Mouse (Mus musculus): ENCODE results near the gene Tas1r3.

The Tas1r3 gene

GRCm38 (mm10) chr4:155887674-155888073, 24.5 kb upstream of the Tas1r3 start:
- intact Hi-C loops (cut with DNase I), result no loop called here

DNA sequence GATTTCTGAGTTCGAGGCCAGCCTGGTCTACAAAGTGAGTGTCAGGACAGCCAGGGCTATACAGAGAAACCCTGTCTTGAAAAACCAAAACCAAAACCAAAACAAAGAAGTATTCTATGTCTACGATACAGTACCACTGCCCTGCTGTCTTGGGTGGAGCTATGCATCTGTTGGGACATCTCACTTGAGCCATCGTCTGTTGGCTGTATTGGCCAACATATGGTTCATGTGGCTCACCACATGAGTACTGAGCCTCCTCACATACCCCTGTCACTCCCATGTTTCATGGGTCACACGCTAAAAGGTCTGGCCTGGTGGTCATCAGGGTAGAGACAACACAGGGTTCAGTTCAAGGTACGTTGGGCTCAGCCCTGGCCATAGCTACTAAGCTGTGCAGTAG, 23.2 kb upstream of the Tas1r3 start:
- intact Hi-C loops (cut with DNase I), result no loop called here

GRCm38 (mm10) chr4:155883587-155883986, 20.4 kb upstream of the Tas1r3 start:
- intact Hi-C loops (cut with DNase I), result no loop called here

DNA sequence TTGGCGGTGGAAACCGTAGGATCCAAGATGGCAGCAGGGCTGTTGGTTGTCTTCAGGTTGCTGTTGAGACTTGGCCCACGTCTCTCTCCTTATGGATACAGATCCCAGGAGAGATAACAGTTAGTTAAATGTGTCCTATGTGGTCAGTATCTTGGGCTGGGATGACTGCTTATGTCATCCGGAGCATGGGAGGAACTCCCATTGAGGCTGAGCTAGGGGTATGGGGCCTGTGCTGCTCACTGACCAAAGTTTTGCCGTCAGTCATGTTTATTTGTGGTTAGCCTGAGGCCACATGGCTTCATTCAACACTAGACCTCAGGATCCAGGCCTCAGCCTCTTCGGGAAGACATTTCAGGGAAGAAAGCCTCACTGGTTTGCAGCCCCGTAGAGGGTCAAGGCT, 8.2 kb upstream of the Tas1r3 start:
- intact Hi-C loops (cut with DNase I), result no loop called here

DNA sequence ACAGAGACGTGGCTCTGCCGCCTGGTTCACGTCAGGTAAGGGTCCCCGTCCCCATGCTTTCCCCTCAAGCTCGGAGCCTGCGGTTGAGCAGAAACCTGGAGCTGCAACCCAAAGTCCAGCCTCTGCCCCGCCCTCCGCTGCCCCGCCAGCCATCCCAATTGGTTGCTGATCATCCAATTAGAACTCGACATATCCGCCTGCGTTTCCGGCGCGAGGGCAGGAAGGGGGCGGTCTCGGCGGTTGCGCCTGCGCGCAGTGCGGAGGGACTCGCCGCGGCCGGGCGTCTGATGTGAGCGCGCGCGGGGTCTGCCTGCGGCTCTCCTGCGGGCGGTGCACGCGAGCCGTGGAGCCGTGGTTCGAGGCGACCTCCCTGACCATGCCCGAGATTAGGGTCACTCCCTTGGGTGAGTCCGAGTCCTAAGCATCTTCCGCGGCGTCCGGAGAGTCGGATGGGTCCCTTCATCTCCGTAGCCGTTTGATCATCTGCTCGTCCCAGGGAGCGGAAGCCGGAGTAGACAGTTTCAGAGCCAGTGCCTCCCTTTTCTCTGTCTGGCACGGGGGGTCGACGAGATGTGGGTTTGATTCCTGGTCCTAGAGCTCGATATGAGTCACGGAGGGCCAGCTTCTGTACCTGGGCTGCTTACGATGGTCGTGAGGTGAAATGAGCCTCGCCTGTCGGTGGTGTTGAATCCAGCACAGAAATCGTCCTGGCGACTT, 6.3 kb upstream of the Tas1r3 start, which contains the start of the genes Cptp and Ints11:
Gene Cptp (minus strand): TSS at position 124 of the 717 bp plus-strand sequence.
Gene Ints11 (plus strand): TSS at position 230 of the 717 bp plus-strand sequence.
- intact Hi-C loops (cut with DNase I), result no loop called here

DNA sequence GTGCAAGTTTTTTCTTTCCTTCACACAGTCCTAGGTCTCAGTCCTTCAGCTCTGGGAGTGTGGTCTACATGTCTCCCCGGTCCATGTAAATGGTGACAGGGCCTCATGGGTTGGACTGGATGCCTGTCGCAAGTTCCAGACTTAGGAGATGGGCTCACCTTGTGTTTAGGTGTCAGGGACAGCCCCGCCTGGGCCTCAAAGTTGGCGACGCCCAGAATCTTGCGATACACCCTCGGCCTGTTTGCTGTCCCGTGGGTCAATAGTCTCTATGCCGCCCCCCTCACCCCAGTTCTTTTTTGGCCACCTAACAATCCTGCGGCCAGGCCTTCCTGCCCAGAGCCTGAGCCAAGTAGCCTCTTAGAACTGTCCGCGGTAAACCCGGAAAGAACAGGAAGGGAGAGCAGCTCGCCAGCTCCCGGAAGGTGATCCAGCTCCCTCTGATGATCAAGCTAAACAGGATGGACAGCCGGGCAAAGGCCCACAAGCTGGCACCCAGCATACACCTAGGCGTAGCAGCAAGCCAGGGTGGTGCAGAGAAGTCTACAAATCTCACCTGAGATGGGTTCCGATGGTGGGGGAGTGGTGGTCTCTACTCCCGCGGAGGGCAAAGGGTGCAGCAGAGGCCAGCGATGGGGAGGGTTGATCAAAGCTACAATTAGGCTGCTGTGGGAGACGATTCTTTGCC, 5.6 kb upstream of the Tas1r3 start:
- intact Hi-C loops (cut with DNase I), result no loop called here

DNA sequence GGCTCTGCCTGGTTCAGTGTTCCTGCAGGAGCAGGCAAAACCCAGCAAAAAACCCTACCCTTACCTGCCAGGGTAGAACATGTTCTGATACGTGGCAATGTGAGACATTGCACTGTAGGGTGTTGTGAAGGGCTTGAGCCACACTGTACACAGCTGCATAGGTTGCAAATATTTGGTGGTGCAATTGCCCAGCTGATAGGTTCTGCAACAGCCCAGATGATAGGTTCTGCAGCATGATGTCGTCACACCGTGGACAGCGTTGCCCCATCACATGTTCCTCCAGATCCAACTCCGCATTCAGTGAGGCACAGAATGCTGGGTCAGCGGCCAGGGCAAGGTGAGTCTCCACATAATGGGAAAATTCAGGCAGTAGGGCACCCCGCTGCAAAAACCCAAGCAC, 1.4 kb downstream of the Tas1r3 start:
- intact Hi-C loops (cut with DNase I), result no loop called here

DNA sequence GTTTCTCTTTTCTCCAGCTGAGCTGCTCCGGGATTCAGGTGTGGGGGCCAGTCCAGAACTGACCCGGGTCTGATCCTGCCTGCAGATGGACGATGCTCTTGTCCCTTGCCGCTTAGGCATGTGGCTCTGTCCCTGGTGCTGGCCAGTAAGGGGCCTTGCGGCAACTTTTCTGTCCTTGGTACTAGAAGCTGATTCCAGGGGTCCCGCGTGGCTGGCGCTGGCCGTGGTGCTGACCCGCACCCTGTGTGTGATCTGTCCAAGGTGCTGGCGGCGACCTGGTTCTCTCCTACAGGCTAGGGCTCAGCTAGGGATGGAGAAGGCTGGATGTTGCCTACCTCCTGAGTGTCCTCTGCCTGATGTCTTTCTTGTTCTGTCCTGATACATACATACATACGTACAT, 3.8 kb downstream of the Tas1r3 start:
- intact Hi-C loops (cut with DNase I), result no loop called here

DNA sequence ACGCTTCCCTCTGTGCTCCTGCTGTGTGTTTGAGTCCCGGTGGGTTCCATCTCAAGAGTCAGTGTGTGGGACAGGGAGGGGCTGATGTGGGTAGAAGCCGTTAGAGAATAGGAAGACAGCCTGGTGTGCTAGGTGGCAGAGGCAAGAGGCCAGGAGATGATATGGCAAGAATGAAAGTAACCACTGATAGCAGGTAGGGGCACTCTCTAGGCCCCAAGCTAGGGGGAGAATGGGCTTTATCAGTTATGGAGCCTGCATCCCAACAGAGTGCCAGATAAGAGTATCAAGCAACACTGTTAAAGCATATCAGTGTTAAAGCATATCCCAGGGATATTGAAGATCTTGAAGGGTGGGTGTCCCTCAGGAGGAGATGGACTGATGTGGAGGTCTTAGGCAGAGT, 6.3 kb downstream of the Tas1r3 start:
- intact Hi-C loops (cut with DNase I), result no loop called here

DNA sequence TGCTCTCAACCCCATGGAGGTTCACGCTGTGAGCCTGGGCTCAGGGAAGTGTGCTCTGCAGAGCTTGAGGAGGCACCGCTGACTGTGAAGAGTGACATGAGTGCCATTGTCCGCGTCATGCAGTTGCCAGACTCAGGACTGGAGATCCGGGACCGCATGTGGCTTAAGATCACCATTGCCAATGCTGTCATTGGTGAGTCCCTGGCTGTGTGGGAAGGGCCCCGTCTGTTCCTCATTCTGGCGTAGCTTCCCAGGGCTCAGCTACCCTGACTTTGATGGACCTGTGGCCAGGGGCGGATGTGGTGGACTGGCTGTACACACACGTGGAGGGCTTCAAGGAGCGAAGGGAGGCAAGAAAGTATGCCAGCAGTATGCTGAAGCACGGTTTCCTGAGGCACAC, 7.1 kb downstream of the Tas1r3 start:
- intact Hi-C loops (cut with DNase I), result no loop called here

DNA sequence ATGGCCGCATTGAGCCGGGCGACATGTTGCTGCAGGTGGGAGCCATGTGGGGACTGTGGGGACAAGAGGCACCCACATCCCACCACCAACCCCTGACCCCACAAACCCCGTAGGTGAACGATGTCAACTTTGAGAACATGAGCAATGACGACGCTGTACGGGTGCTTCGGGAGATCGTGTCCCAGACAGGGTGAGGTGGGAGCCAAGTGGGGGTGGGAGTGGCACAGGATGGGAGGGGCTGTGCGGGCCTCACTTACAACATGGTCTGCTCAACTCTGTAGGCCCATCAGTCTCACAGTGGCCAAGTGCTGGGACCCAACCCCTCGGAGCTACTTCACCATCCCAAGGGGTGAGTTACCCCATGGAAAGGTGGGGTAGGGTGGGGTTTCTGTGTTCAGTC, 8.2 kb downstream of the Tas1r3 start:
- intact Hi-C loops (cut with DNase I), result no loop called here

DNA sequence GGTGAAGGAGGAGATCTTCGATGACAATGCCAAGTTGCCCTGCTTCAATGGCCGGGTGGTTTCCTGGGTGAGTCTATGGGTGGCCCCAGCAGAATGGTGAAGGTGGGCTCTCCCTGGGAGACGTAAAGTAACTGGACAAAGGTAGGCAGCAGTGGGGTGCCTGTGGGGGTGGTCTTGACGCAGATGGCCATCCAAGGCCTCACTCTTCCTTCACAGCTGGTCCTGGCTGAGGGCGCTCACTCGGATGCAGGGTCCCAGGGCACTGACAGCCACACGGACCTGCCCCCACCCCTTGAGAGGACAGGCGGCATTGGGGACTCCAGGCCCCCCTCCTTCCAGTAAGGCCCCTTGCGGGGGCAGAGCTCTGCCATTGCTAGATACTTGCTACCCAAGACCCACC, 9.7 kb downstream of the Tas1r3 start:
- intact Hi-C loops (cut with DNase I), result no loop called here

- intact Hi-C loops (cut with DNase I), result no loop called here
These were observed 11.2 kb downstream of the Tas1r3 start for GRCm38 (mm10) chr4:155851951-155852411.

- intact Hi-C loops (cut with DNase I), result no loop called here
These were observed 11.8 kb downstream of the Tas1r3 start for GRCm38 (mm10) chr4:155851368-155851767.

- intact Hi-C loops (cut with DNase I), result no loop called here
These were observed 13.2 kb downstream of the Tas1r3 start for GRCm38 (mm10) chr4:155849792-155850451.

DNA sequence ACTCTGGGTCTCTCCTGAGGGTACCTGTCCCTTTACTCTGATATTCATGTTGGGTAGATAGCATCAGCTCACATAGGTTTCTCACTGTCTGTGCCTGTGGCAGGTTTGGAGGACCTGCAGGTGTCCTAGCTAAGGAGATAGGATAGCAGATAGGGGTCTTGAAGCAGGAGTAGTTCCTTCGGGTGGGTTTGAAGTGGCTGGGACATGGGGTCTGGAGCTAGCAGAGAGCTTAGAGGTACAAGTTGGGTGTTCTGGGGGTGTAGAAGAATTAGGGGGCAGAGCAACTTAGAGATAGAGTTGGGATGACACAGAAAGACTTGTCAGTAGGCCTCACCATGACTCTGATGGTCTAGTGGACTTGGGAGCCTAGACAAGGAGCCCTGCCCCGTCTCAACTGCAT, 13.8 kb downstream of the Tas1r3 start:
- intact Hi-C loops (cut with DNase I), result no loop called here

DNA sequence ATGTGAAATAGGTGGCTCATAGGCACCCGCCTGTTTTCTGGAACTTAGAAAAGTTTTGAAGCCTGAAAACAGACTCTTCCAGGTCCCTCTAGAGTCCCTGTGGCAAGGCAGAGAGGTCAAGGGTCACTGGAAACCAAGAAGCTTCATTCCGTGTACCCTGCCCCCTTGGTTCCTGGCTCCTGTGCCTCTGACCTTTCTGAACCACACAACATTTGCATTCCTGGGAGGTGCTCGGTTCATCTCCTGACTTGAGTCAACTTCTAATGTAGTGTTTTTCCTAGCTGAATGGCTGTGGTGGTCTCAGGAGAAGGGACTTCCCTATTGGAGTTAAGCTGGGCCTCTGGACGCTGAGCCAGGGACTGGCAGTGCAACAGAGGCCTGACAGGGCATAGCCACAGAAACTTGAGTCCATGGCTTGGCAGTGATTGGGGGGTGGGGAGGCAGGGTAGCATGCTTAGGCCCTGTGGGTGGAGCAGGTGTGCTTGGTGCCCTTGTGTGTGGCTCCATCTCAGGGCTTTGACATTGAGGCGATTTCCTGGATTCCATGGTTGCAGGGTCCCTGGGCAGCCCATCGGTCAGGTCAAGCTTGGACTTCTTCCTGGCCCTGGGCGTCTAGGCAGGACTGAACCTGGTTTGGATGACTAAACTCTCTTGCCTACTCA, 14.6 kb downstream of the Tas1r3 start:
- intact Hi-C loops (cut with DNase I), result no loop called here

DNA sequence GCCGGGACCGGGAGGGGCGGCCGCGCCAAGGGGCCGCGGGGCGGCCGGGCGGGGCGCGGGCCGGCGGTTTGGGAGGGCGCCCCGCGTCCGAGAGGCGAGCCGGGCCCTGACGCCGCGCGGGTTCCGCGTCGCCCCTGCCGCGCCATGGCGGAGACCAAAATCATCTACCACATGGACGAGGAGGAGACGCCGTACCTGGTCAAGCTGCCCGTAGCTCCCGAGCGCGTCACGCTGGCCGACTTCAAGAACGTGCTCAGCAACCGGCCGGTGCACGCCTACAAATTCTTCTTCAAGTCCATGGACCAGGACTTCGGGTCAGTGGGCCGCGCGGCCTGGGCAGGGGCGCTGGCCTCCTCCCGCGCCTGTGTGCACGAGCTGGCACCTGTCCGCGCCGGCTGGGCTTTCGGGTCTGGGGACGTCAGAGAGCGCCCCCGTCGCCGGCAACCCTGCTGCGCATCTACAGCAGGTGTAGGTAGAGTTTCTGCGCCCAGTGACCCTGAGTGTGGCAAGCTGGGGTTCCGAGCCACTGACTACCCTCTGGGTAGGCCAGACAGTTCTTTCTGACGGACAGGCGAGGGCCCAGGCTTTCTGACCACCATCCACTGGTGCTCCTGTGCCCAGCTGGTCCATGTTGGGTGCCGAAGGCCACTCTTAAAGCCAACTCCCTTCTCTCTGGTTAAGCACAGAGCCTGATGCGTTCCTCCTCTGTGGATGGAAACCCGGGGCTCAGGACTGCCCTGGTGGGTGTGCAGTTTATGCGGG, 15.4 kb downstream of the Tas1r3 start:
- intact Hi-C loops (cut with DNase I), result no loop called here

DNA sequence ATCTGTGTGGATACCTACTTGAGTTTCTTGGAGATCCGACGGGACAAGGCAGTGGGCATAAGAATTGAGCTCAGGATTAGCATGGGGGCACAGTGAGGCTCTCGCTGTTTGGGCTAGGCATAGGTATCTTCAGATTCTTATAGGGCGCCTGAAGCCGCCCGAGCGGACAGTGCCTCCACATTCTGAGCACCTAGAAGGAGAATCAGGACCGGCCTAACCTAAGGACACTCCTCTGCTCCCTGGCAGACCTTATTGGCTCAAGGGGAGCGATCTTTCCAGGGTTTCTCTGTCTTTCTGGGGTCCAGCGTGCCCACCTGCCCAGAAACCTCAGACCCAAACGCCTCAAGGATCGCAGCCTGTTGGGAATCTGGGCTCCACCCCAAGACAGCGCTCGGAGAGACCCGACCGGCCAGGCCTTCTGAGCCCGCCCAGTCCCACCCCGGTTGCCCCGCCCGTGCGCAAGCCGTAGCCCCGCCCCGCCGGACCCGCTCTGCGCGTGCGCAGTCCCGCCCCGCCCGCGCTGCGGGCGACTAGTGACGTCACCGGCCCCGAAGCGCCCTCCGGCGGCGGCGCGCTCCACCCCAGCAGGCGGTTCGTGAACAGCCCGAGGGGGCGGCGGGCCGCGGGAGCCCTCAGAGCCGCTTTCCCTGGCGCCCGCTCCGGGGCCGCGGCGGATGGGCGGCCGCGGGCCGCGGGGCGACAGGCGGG, 16.1 kb downstream of the Tas1r3 start, which contains the start of gene Dvl1:
Gene Dvl1 (plus strand): TSS at position 532 of the 708 bp plus-strand sequence.
- intact Hi-C loops (cut with DNase I), result no loop called here

DNA sequence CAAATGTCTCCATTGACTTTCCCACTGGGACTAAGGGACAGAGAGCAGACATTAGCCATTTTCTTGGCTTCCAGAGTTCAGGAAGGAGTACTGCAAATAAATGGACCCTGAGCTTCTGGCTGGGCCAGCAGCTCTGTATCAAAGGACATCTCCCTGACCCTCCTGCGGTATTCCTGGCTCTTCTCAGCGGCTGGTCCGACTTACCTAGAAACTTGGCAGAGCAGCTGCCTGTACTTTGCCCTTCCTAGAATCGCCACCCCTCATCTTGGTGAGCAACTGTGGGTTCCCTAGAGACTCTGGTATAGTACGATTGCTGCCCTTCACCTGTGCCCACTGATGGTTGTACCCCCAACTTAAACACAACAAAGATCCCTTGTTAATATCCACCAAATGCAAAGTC, 19.9 kb downstream of the Tas1r3 start:
- intact Hi-C loops (cut with DNase I), result no loop called here
